Mouse (Mus musculus): ENCODE data around the gene Slc2a3.
"Not testable (repeated sequence)": the region's sequence is repeated elsewhere in the genome, so short reads cannot be mapped to it uniquely, and the experiment has no call there.

Slc2a3 gene

DNA sequence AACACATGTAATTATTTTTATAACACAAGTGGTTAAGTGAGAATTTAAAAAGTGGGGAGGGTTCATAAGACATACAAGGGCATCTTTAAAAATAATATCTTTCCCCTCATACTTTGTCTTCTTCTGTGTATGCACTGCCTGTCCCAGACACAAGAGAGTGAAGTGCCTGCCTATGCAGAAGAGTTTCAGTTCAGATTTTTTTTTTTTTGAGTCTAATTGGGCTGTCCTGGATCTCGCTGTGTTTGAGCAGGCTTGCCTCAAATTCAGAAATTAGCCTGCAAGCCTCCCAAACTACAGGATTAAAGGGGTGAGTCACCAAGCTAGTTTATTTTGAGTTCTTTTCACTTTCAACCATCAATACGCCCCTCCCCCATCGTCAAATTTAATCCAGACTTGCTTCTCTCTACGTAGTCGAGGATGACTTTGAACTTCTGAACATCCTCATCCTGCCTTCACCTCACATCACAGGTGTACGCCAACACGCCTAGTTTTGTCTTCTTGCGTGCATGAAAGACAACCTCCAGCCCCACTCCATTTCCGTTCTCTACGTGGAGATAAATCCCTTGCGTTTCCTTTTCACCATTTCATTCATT is 8.7 kb upstream of the Slc2a3 start:
- no peak for DNase-seq (ENCODE audit: extremely low spot score)

DNA sequence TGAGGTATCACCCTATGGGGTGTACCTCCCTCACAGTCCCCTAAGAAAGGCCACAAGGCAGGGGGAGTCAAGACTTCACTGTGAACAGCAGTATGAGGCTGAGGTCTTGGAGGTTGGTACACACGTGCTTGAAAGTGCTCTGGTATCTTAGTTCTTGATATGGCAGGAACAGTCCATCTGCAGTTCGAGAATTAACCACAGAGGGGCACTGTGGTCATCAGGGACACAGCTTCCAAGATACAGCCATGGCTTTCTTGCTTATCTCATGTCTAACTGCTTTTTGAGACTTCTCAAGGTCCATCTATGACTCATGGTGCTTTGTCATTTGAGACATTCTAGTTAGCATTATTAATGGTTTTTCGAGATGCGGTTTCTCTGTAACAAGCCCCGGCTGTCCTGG is 3.0 kb upstream of the Slc2a3 start:
- DNase-seq (ENCODE audit: extremely low spot score): peak; percentile 70

DNA sequence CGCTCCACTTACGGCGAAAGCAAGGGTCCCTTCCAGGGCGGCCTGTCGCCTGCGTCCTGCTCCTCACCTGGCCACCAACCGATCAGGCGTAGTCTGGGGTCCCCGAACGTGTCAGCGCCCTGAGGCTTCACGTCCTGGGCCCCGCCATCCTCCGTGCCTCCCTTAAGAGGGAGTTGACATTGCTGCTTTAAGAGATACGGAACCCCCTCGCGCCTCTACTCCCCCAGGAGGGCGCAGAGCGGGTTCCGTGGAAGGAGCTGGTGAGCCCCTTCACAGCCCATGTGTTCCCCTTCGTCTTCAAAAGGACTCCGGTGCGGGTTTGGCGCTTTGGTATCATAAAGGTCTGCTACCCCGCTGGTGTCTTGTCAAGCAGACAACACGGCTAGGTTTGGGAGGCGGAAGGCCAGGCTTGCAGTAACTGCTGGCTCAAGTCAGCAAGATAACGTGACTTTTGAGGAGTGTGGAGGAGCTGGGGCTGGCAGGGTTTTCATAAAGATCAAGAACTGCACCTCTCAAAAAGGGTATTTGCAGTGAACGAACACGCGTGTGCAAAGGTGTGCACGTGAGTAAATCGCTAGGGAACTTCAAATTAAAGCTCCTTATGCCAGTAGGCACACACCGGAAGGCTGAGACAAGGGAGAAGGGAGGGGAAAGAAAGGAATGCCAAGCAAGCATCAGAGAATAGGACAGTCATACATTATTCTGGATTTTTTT is 518 bp upstream of the Slc2a3 start:
- DNase-seq (ENCODE audit: extremely low spot score): no peak

DNA sequence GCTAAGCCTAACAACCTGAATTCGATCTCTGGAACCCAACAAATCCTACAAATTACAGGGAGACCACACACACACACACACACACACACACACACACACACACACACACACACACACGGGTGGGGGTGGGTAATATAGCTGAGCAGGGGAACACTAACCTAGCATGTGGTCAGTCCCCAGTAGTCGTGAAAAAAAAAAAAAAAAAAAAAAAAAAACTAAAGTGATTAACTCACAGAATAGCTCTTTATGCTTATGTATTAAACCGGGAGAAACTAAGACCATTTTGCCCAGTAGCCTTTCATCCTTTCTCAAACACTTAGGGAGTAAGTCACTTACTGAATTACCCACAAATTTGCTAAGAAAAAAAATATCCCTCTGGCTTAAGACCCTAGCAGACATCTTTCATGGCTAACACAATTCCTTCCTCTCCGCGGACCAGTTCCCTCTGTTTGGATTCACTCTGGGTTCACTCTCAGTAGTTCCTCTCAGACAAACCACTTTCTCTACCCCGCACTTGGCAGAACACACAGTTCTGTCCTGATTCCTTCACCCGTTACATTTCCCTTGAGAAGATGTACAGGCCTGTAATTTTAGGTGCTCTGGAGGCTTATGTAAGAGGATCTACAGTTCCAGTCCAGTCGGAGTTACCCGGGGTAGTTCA is 670 bp downstream of the Slc2a3 start:
- DNase-seq (ENCODE audit: extremely low spot score): no peak

DNA sequence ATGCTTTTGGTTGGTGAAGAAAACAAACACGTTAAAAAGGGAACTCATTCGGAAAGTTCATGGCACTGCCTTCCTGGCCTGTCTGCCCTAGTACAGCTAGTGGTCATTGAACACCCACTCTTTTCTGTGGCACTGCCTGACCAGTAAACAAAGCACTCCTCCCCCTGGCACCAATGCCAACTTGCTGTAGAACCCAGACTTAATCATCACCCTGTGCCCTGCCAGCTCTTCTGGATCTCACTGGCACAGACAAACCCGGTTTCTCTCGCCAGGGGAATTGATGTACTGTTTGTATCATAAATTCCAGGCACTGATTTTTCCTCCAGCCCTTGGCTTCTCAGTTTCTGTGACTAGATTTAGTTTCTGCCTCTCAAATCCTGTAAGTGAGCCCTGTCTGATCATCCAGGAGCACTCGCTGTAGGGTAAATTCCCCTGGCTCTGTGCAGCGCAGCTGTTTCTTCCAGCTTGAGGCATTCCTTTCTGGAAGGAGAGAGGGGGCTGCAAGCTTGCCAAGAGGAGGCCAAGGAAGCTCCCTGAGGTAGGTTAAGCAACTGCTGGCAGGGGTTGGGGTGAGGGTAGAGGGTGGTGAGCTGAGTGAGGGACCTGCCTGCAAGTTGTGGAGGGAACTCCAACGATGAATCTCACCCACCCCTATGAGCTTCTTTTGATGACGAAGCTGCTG is 6.0 kb downstream of the Slc2a3 start:
- no peak for DNase-seq (ENCODE audit: extremely low spot score)

DNA sequence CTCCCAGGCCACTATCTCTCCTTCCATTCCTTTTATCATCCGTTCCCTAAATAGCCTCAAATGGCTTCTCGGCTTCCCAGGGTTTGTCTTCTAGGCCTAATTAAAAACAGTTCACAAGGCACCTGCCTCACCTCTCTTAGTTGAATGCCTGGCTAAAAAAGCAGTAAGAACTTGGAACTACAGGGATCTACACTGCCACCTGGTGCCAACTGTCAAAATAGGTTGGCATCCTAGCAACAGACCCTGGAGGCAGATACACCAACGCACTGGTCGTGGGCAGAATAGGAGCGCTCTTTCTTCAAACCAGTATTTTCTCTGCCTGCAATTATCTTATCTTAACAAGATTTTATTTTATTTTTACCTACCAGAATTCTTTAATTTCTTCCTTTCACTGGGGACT is 15.2 kb downstream of the Slc2a3 start:
- peak; percentile 47 for DNase-seq (ENCODE audit: extremely low spot score)

DNA sequence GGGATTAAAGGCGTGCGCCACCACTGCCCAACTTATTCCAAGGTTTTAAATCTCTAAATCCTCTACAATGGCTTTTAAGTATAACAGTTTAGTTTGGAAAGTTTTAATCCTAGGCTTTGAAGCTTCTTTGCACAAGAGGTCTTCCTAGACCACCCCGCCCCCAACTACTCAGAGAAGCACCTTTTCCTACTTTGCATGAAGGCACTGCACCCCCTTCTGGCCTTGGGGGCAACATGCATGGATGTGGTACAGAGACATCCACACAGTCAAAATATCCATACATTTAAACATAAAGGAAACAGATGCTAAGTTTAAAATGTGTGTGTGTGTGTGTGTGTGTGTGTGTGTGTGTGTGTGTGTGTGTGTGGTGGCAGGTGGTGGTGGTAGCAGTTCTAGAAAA is 16.6 kb downstream of the Slc2a3 start:
- no peak for DNase-seq (ENCODE audit: extremely low spot score)

DNA sequence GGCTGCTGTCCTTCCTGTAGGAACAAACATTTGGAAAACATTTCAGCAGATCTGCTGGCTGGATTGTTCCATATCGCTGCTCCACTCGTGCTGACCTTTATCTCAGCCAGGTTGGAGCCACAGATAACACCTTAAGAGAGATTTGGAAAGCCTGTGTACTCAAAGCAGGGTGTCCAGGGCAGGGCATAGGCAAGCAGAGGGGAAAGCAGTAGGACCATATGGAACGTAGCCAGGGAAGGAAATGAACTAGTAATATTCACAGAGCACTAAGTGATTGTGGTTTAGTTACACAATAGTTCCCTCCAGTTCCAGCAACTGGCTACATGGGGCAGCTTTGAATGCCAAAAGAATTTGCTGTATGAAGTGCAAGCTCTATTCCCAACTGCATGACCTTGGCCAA is 19.3 kb downstream of the Slc2a3 start:
- no peak for DNase-seq (ENCODE audit: extremely low spot score)

DNA sequence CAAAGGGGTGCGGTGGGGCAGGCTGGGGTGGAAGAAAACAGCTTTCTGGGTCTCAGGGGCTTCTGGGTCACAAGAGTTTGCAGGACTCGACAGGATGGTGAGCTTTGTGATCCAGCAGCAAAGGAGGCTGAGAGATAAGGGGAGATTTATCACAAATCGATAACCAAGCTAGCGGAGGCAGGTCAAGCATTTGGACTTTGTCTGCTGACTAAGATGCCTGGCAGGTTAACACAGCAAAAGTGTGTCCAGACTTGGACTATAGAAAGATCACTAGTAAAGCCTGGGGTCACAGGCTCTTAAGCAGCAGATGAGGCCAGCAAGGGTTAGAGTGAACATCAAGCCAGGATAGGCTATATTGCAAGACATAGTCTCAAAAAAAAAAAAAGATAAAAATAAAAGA is 20.3 kb downstream of the Slc2a3 start:
- DNase-seq (ENCODE audit: extremely low spot score): no peak

DNA sequence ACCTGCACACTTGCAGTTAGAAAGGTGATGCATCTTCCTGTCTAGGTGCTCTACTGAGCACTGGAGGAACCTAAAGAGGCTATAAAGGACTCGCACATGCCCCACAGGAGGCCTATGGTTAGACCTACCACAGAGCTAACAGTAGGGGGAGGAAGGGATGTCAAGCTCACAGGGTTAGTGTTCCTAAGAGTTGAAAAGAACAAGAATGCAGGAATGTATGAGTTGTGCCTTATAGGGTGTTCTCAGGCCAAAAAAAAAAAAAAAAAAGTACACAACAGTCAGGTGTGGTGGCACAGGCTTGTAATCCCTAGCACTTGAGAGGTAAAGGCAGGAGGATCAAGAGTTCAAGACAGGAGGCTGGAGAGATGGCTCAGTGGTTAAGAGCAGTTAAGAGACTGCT is 21.5 kb downstream of the Slc2a3 start:
- DNase-seq (ENCODE audit: extremely low spot score): no peak

DNA sequence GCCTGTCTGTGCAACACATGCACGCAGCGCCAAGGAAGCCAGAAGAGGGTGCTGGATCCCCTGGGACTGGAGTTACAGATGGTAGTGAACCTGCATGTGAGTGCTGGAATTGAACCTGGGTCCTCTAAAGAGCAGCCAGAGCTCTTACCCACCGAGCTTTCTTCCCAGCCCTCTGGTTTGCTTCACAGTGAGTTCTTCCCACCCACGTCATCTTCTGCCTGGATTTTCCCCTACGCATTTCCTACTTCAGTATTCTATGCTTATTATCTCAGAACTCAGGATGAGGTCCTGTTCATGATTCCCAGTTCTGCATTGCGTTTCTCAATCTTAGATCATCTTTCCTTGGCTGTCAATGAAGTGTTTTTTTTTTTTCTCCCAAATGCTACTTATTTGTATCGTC is 25.4 kb downstream of the Slc2a3 start:
- no peak for DNase-seq (ENCODE audit: extremely low spot score)

DNA sequence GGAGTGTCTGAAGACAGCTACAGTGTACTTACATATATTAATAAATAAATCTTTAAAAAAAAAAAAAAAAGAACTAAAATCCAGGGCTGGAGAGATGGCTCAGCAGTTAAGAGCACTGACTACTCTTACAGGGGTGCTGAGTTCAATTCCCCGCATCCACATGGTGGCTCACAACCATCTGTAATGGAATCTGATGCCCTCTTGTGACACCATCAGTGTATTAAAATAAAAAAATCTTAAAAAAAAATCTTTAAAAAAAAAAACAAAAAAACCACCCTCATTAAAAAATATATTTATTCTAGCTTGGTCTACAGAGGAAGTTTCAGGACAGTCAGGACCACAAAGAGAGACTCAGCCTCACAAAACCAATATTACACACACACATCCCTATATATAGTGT is 27.1 kb downstream of the Slc2a3 start:
- DNase-seq (ENCODE audit: extremely low spot score): no peak

DNA sequence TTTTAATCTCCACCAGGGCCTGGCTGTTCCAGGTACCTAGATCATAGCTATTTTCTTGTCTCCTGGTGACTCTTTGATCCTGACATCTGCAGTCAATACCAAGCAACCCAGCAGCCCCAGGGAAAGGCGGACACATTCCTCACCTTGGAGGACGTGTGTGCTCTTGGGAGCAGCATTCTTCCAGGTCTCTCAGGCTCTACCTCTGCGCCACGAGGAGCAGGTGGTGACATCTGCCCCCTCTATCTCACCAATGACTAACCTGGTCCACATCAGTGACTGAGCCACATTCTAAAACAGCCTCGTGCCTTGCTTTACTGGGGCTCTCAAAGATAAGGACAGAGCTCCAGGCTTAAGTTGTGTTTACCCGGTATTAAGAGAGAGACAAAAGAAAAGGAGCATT is 28.7 kb downstream of the Slc2a3 start:
- DNase-seq (ENCODE audit: extremely low spot score): no peak

DNA sequence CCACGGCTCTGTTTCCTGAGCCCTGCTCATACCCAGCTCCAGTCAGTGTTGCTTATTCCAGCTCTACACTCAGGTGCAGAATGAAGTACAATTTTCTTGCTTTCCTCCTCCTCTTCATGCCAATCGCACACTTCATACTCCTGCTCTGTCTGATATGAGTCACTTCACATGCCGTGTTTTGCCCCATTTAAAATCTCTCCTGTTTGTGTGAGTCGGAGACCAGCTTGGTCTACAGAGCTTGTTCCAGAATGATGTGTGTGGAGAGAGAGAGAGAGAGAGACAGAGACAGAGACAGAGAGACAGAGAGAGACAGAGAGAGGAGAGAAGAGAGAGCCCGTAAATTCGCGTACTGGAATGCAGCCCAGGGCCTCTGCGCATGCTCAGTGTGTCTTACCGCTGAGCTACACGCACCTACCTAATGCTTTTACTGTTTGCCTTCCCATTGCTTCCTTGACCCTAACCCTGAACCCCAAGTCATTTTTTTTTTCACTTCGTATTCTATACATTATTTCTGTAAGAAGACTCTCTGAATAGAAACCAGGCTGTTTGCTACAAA is 30.6 kb downstream of the Slc2a3 start:
- no peak for DNase-seq (ENCODE audit: extremely low spot score)

DNA sequence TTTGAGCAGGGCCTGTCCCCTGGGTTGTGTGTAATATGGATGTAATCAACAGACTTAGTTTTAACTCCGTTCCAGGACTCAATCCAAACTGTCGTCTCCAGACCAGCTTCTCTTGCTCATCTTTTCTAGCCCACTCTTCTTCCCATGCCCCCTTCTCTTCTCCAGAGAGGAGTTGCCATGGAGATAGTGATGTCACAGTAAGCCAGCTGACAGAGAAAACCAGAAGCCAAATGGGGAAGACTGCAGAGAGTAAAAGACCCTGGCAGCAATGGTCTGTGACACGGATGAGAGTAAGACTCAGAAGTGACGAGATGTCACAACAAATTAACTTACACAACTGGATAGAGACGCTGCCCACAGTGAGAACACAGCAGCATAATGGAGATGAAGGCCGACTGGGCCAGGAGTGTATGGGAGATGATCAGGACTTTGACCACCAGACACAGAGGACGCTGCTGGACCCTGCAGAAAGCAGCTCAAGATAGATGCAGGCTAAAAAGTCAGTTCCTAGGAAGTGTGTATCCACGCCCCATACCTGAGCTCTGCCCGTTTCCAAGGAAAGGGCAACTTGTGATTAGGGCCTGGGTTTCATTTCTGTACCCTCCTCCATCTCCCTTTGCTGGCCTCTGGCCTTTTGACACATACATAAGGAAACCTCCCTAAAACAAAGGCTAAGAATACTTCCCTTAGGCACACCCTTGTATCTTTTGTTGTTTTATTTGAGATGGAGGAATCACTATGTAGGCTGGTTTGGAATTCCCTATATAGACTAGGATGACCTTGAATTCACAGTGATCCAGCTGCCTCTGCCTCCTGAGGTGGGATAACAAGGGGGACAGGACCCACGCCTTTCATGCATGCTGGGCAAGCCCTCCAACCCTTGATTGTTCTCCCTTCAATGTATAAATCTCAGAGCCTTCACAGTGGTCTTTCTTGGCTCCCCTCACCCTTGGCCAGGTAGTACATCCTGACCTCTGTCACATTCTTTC is 31.4 kb downstream of the Slc2a3 start:
- no peak for DNase-seq (ENCODE audit: extremely low spot score)

DNA sequence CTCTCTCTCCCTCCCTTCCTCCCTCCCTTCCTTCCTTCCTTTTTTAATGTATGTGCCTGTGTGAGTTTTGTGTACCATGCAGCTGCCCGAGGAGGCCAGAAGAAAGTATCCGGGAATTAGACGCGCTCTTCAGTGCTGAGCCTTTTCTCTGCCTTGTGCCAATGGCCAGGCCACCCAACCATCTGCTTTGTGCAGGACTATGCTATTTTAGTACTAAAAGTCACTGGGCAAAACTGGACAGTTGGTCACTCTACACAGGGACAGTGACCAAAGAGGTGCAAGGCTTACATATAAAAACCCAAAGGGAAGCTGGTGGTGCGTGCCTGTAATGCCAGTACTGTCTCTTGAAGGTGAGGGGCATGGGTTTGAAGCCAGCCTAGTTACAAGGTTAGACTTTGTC is 33.2 kb downstream of the Slc2a3 start:
- DNase-seq (ENCODE audit: extremely low spot score): no peak

DNA sequence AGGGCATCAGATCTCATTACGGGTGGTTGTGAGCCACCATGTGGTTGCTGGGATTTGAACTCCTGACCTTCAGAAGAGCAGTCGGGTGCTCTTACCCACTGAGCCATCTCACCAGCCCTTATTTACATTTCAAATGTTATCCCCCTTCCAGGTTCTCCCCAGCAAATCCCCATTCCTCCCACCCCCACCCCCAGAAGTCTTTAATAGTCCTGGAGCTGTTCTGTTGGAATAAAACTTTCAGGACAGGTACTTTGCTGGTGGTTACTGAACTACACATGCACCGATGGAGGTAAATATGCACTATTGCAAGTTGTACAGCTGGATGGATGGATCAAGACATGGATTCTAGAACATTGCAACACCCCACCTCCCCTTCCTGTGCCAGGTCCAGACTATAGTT is 34.4 kb downstream of the Slc2a3 start:
- not testable (repeated sequence) for DNase-seq (ENCODE audit: extremely low spot score)

DNA sequence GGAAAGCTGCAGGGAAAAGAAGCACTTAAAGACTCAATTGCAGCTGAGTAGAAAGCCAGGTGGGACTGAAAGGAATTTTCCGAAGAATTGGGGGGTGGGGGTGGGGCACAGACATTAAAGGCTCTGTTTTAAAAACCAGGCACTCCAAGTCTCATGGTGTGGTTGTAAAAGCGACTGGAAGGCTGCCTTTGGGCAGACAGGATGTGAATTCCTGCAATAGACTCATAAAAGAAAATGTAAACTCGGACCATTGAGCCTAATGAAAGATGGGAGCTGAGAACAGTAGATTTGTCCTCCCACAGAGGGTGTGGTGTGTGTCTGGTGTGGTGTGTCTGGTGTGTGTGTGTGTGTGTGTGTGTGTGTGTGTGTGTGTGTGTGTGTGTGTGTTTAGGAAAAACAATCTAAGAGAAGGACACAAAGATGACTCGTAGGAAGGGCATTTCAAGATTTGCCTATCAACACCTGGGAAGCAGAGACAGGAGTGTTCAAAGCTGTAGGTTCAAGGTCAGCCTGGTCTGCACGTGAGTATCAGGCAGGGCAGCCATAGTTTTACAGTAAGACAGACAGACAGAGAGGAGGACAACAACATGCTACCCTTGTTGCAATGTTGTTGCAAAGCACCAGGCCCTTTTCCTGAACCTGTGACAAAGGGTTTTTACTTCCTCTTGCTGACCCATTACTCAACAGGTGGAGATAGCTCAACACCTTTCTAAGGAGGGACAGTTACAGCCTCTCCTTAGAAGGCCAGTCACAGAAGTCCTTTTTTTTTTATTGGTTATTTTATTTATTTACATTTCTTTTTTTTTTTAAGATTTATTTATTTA is 35.1 kb downstream of the Slc2a3 start:
- DNase-seq (ENCODE audit: extremely low spot score): no peak

DNA sequence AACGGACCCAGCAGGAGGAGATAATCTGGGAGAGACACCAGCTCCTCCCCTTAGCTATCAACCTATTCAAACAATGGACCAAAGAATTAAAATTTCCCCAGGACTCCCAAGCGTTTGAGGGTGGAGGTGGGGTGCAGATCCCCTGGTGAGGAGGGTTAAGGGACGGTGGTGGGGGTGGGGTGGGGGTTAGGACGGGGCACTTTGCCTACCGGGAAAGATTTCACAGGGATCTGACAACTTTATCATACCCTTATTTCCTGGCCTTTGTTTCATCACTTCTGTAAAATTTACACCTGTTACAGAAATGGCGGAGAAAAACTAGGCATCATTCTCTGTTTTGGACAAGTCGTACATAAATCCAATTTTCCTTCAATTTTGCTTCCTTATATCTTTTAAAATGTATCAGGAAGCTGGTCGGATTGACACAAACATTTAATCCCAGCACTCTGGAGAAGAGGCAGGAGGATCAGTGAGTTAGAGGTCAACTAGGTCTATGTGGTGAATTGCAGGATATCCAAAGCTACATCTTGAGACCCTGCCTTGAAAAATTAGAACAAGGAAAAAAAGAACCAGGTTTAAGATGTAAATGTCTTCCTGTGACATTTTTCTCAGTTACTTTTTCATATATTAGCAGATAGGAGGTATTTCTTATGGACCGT is 36.0 kb downstream of the Slc2a3 start:
- DNase-seq (ENCODE audit: extremely low spot score): no peak

Measured in embryo, embryonic 9.5 days (tissue).